In the genomic region with DNA sequence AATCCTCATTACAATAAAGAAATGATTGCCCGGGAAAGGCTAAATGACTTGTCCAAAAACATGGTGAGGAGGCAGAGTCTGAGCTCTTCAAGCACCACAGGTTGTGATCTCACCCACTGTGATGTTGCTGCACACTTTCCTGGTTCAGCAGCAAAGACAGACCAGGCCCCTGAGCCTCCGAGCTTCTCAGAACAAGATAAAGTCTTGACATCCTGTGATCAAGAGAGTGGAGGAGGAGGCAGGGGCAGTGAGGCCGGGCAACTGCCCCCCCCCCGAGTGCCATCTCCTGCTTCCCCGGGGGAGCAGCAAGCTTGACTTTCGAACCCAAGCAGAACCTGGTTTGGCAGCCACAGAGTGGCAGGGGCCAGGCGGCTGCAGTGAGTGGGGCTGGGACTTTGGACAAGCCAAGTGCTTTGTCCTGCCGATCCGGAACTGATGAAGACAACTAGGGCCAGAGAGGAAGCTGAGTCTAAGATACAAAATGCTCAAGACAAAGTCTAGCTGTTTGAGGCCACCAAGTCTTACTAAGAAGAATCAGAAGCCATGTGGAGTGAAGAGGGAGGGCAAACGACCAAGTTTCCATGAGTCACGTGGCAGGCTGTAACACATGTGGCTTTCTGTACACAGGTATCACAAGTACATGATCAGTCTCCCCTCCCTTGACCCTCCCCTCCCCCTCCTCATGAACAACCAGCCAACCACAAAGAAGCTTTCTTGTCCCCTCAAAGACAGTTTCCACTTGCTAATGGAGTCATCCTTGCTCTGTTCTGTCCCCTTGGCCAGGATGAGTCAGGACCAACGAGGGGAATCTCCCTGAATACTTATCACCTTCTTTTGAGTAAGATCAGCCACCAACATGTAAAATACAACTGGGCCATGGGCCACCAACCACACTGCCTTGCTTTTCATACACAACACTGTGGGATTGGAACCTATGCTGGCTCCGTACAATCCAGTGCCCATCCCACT, we compare ENCODE assay signal across 1 mouse cellular context.
A peak's percentile ranks its signal among the peaks of the same experiment; 100 is the strongest.
TF ChIP-seq lines count a peak whose summit lies in the region.

No protein-coding gene starts in this region.

TF ChIP-seq in CH12.LX, 34 proteins besides CTCF, POLR2A, EP300 and RAD21 (continued from another document):
- TF ChIP-seq ETS1 (conservative IDR thresholded peaks at IDR 0.05; ENCODE audit: low read depth, low read length) (peak; percentile 99), UBTF (IDR thresholded peaks at IDR 0.05; ENCODE audit: low read depth, low read length) (no peak), TCF12 (IDR thresholded peaks at IDR 0.05; ENCODE audit: low read depth, low read length) (peak; percentile 99), SMC3 (IDR thresholded peaks at IDR 0.05; ENCODE audit: low read depth, low read length) (peak; percentile 14; the same call in 1 of the 2 replicates), RCOR1 (conservative IDR thresholded peaks at IDR 0.05; ENCODE audit: low read depth, low read length) (peak; percentile 98), USF1 (IDR thresholded peaks at IDR 0.05; ENCODE audit: low read depth, low read length) (peak; percentile 92), KAT2A (IDR thresholded peaks at IDR 0.05; ENCODE audit: insufficient replicate concordance, low read length) (peak; percentile 62; the same call in 1 of the 2 replicates), TBP (conservative IDR thresholded peaks at IDR 0.05; ENCODE audit: low read depth, low read length) (peak; percentile 82), IRF4 (IDR thresholded peaks at IDR 0.05; ENCODE audit: low read depth, low read length) (peak; percentile 99), USF2 (conservative IDR thresholded peaks at IDR 0.05; ENCODE audit: low read depth, low read length) (peak; percentile 95), MAX (IDR thresholded peaks at IDR 0.05; ENCODE audit: low read length) (peak; percentile 100), E2F4 (IDR thresholded peaks at IDR 0.05; ENCODE audit: insufficient replicate concordance, low read depth, low read length) (peak; percentile 71; the same call in 1 of the 2 replicates), JUND (conservative IDR thresholded peaks at IDR 0.05; ENCODE audit: low read depth, low read length) (peak; percentile 96), MEF2A (IDR thresholded peaks at IDR 0.05; ENCODE audit: borderline replicate concordance, low read depth, low read length) (peak; percentile 97), GABPA (IDR thresholded peaks at IDR 0.05; ENCODE audit: insufficient replicate concordance, low read depth, low read length) (no peak), MYC (IDR thresholded peaks at IDR 0.05; ENCODE audit: low read depth, low read length) (peak; percentile 100), MAZ (IDR thresholded peaks at IDR 0.05; ENCODE audit: low read depth, low read length) (peak; percentile 94), ZKSCAN1 (IDR thresholded peaks at IDR 0.05; ENCODE audit: borderline replicate concordance, low read depth, low read length) (no peak), MAFK (IDR thresholded peaks at IDR 0.05; ENCODE audit: insufficient replicate concordance, low read length) (peak; percentile 90), ZNF384 (IDR thresholded peaks at IDR 0.05; ENCODE audit: low read depth, low read length) (peak; percentile 48; the same call in 1 of the 2 replicates), POLR2AphosphoS2 (IDR thresholded peaks at IDR 0.05; ENCODE audit: low read depth, low read length) (no peak; the same call in 1 of the 2 replicates), MXI1 (IDR thresholded peaks at IDR 0.05; ENCODE audit: low read depth, low read length) (peak; percentile 99), SIN3A (IDR thresholded peaks at IDR 0.05; ENCODE audit: low read length) (peak; percentile 96)
